Mouse (Mus musculus): ENCODE data around the gene Ppp1r16b. TPM values are rescaled to one million over a fixed set of nuclear protein-coding genes. Genes with fewer than 3 reads are reported as not detected.
A peak's percentile ranks its signal among the peaks of the same experiment; 100 is the strongest.
"Not testable (repeated sequence)": the region's sequence is repeated elsewhere in the genome, so short reads cannot be mapped to it uniquely, and the experiment has no call there.

Gene Ppp1r16b
- polyA plus RNA-seq, 2 experiments from 2014 or later = 121 to 150 TPM

GRCm38 (mm10) chr2:158723806-158724205 is 58.6 kb downstream of the Ppp1r16b start:
- peak; percentile 6 for ATAC-seq

- ATAC-seq = no peak
Measured at GRCm38 (mm10) chr2:158726252-158726651, 61.1 kb downstream of the Ppp1r16b start.

- ATAC-seq = no peak
Measured at GRCm38 (mm10) chr2:158728061-158728815, 63.0 kb downstream of the Ppp1r16b start.

- no peak for ATAC-seq
Measured at GRCm38 (mm10) chr2:158730896-158731295, 65.7 kb downstream of the Ppp1r16b start.

GRCm38 (mm10) chr2:158732521-158732920 is 67.3 kb downstream of the Ppp1r16b start:
- no peak for ATAC-seq

- no peak for ATAC-seq
Measured at GRCm38 (mm10) chr2:158733136-158733535, 67.9 kb downstream of the Ppp1r16b start.

GRCm38 (mm10) chr2:158733914-158734313 is 68.7 kb downstream of the Ppp1r16b start:
- ATAC-seq = peak; percentile 64

- no peak for ATAC-seq
Measured at GRCm38 (mm10) chr2:158734500-158735152, 69.4 kb downstream of the Ppp1r16b start.

- ATAC-seq = peak; percentile 85
Measured at GRCm38 (mm10) chr2:158735340-158735739, 70.1 kb downstream of the Ppp1r16b start.

- not testable (repeated sequence) for ATAC-seq
Measured at GRCm38 (mm10) chr2:158736247-158736646, 71.0 kb downstream of the Ppp1r16b start.

GRCm38 (mm10) chr2:158738591-158738990 is 73.4 kb downstream of the Ppp1r16b start:
- ATAC-seq = no peak

GRCm38 (mm10) chr2:158739113-158739512 is 73.9 kb downstream of the Ppp1r16b start:
- no peak for ATAC-seq

- no peak for ATAC-seq
Measured at GRCm38 (mm10) chr2:158741011-158741501, 75.9 kb downstream of the Ppp1r16b start.

- ATAC-seq = no peak
Measured at GRCm38 (mm10) chr2:158742431-158742830, 77.2 kb downstream of the Ppp1r16b start.

- peak; percentile 22 for ATAC-seq
Measured at GRCm38 (mm10) chr2:158743518-158744141, 78.4 kb downstream of the Ppp1r16b start.

GRCm38 (mm10) chr2:158745049-158745482 is 79.9 kb downstream of the Ppp1r16b start:
- peak; percentile 86 for ATAC-seq

GRCm38 (mm10) chr2:158746164-158746563 is 81.0 kb downstream of the Ppp1r16b start:
- ATAC-seq = no peak

- ATAC-seq = no peak
Measured at GRCm38 (mm10) chr2:158749366-158749765, 84.2 kb downstream of the Ppp1r16b start.

- ATAC-seq = no peak
Measured at GRCm38 (mm10) chr2:158760231-158760630, 95.0 kb downstream of the Ppp1r16b start.

GRCm38 (mm10) chr2:158762339-158762738 is 97.1 kb downstream of the Ppp1r16b start:
- ATAC-seq = no peak

- peak; percentile 98 for ATAC-seq
Measured at GRCm38 (mm10) chr2:158767742-158768339, 102.6 kb downstream of the Ppp1r16b start, which contains the start of gene Fam83d. TSS of gene Fam83d (plus strand) at chr2:158768093.

GRCm38 (mm10) chr2:158768350-158768749 is 103.2 kb downstream of the Ppp1r16b start:
- ATAC-seq = peak; percentile 38

- ATAC-seq = no peak
Measured at GRCm38 (mm10) chr2:158768771-158769170, 103.6 kb downstream of the Ppp1r16b start.
